Mouse (Mus musculus): ENCODE results near the gene Rpl27a. TPM values are rescaled to one million over a fixed set of nuclear protein-coding genes. Genes with fewer than 3 reads are reported as not detected.

Gene Rpl27a
- polyA plus RNA-seq, 2 experiments: 93.6 to 486 TPM

DNA sequence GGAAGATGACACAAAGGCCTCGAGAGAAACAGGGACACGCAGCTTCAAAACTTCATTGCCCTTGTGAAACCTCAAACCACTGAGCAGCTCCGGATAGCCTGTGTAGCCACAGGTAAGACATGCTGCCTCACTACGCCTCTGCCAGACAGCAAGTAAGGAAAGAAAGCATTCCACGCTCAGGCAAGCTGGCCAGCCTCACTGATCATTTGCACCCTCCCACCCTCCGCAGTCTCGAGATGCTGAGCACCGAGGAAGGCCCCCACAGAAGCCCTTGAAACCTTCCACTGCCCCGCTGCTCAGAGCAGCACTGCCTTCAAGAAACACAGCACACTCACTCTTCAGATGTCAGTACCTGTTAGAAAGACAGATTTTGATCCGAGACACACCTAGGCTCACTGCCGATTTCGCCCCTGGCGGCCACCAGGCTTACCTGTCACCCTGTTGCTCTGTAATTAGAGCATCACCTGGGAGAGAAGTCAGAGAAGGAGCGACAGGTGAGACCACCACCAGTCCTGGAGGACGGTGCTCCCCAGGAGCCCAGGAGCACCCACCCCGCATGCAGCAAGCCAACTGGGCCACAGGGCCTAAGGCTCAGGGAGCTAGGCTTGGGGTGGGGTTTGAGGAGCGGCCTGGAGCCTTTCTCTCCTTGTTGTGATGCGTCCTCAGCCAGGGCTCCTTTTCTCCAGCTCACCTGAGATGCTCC is 26.2 kb upstream of the Rpl27a start:
- H3K4me3 ChIP-seq (ENCODE audit: insufficient read depth in 1 of 2, low read depth in 2 of 2, low read length in 2 of 2): no peak overlapping the region
- no peaks in the 10 kb centered on the region for H3K27me3 ChIP-seq (ENCODE audit: control insufficient read depth, insufficient read depth, low read length)
- no peaks in the 10 kb centered on the region for H3K9me3 ChIP-seq (ENCODE audit: control insufficient read depth, low read length)
- H3K36me3 ChIP-seq (replicated peaks; ENCODE audit: control insufficient read depth, insufficient read depth, low read depth): no peaks in the 10 kb centered on the region
- H3K27ac ChIP-seq: no peak overlapping the region
- no peak overlapping the region for H3K9ac ChIP-seq (replicated peaks)
- DNase-seq (ENCODE audit: low read depth in 3 of 3, low spot score in 3 of 3): no peak
- TF ChIP-seq CTCF (IDR thresholded peaks at IDR 0.05; ENCODE audit: low read depth) (no peak), EP300 (IDR thresholded peaks at IDR 0.05; ENCODE audit: low read depth) (no peak)
- H3K4me2 ChIP-seq (ENCODE audit: low read depth): no peak overlapping the region
- no peaks in the 10 kb centered on the region for H3K4me1 ChIP-seq (replicated peaks; ENCODE audit: control insufficient read depth in 2 of 2, insufficient read depth in 2 of 2, low read length in 1 of 2)
- ATAC-seq (ENCODE audit: insufficient read depth): no peak
- WGBS (ENCODE audit: insufficient replicate concordance): 48% methylated on average over 18 of the region's 18 CpGs

DNA sequence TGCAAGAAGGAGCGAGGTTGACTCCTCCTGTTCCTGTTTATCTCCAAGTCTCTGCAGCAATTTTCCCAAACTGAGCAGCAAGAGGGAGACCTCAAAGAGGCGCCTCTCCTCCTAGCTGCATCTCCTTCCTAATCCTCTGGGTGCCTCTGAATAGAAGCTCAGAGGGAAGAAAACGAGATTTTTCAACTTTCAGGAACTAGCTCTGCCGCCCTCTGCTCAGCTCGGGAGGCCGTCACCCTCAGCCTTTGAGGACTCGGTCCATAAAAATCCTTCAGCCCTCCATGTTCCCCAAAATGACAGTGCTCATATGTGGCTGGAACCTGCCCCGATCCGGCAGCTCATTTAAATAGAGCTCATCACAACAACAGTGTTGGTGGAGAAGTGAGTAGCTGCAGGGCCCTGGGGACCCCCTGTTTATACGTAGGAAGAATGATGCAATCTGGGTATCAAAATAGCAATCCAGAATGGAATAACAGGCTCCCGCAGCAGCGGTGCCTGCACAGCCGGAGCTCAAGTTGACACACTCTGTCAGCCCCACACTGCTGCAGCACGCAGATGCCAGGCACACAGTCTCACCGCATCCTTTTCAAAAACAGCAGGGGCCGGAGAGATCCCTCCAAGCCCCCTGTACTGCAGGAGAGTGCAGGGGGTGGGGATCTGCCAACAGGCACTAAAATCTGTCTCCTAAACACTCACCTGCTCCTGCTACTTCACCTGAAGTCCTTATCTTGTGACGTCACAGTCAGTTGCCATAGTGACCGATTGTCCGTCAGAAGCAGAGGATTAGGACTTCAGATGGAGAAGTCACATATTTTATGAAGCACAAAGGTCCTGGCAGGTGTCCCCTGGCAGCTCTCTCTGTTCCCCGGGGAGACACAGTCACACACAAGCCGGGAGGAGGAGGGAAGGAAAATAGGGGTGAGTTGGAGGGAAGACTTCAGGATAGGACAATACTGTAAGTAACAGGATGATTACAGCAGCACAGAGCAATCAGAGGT is 25.3 kb upstream of the Rpl27a start:
- no peaks in the 10 kb centered on the region for H3K4me1 ChIP-seq (replicated peaks; ENCODE audit: control insufficient read depth in 2 of 2, insufficient read depth in 2 of 2, low read length in 1 of 2)
- no peaks in the 10 kb centered on the region for H3K9me3 ChIP-seq (ENCODE audit: control insufficient read depth, low read length)
- 27% methylated on average over 21 of the region's 21 CpGs for WGBS (ENCODE audit: insufficient replicate concordance)
- DNase-seq (ENCODE audit: low read depth in 3 of 3, low spot score in 3 of 3): no peak
- no peak overlapping the region for H3K9ac ChIP-seq (replicated peaks)
- H3K4me2 ChIP-seq (ENCODE audit: low read depth): no peak overlapping the region
- TF ChIP-seq EP300 (IDR thresholded peaks at IDR 0.05; ENCODE audit: low read depth) (no peak), CTCF (IDR thresholded peaks at IDR 0.05; ENCODE audit: low read depth) (no peak)
- no peak for ATAC-seq (ENCODE audit: insufficient read depth)
- H3K4me3 ChIP-seq (ENCODE audit: insufficient read depth in 1 of 2, low read depth in 2 of 2, low read length in 2 of 2): no peak overlapping the region
- no peaks in the 10 kb centered on the region for H3K27me3 ChIP-seq (ENCODE audit: control insufficient read depth, insufficient read depth, low read length)
- no peak overlapping the region for H3K27ac ChIP-seq
- H3K36me3 ChIP-seq (replicated peaks; ENCODE audit: control insufficient read depth, insufficient read depth, low read depth): no peaks in the 10 kb centered on the region

DNA sequence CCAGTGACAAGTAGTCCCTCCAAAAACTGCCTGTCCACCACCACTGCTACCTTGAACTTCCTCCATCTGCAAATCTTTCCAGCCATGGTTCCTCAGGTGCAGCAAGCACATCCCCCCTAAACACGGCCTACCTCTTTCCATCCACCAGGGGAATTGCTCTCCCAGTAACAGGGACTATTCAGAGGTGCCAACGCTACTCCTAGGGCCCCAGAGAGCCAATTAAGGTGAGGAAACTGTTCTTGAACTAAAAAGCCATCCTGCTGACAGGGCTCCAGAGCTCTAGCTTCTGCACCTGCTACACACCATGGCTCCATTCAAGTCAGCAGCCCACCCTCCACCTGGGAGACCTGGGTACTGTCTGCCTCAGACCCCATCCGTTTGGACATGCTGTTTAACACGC is 21.4 kb upstream of the Rpl27a start:
- Histone ChIP-seq H3K4me2 (ENCODE audit: low read depth) (no peak overlapping the region), H3K27me3 (ENCODE audit: control insufficient read depth, insufficient read depth, low read length) (no peaks in the 10 kb centered on the region), H3K9me3 (ENCODE audit: control insufficient read depth, low read length) (no peaks in the 10 kb centered on the region), H3K4me1 (replicated peaks; ENCODE audit: control insufficient read depth in 2 of 2, insufficient read depth in 2 of 2, low read length in 1 of 2) (no peaks in the 10 kb centered on the region), H3K9ac (replicated peaks) (no peak overlapping the region), H3K27ac (no peak overlapping the region), H3K36me3 (replicated peaks; ENCODE audit: control insufficient read depth, insufficient read depth, low read depth) (no peaks in the 10 kb centered on the region), H3K4me3 (ENCODE audit: insufficient read depth in 1 of 2, low read depth in 2 of 2, low read length in 2 of 2) (no peak overlapping the region)
- no peak for TF ChIP-seq CTCF (IDR thresholded peaks at IDR 0.05; ENCODE audit: low read depth)
- TF ChIP-seq EP300 (IDR thresholded peaks at IDR 0.05; ENCODE audit: low read depth): no peak
- 52% methylated on average over 4 of the region's 4 CpGs for WGBS (ENCODE audit: insufficient replicate concordance)
- ATAC-seq (ENCODE audit: insufficient read depth) (no peak), DNase-seq (ENCODE audit: low read depth in 3 of 3, low spot score in 3 of 3) (no peak)

DNA sequence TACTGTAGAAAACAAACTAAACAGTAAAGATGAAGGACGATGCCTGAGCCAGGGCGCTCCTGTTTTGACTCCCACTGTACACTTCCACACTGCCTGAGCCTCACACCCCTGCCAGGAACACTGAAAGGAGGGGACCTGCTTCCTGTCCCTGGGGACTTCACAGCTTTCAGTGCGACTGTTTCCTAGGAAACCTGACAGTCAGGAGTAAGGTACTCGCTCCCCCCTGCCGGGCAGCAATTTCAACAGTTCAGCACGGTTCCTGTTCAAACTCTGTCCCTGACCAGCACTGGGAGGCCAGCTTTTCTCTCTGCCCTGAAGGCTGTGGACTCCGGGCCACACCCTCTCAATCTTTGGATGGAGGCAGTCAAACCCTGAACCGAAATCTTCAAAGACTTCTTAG is 11.8 kb upstream of the Rpl27a start:
- no peaks in the 10 kb centered on the region for H3K36me3 ChIP-seq (replicated peaks; ENCODE audit: control insufficient read depth, insufficient read depth, low read depth)
- H3K27me3 ChIP-seq (ENCODE audit: control insufficient read depth, insufficient read depth, low read length): no peaks in the 10 kb centered on the region
- no peak for TF ChIP-seq EP300 (IDR thresholded peaks at IDR 0.05; ENCODE audit: low read depth)
- no peak for TF ChIP-seq CTCF (IDR thresholded peaks at IDR 0.05; ENCODE audit: low read depth)
- no peak overlapping the region for H3K9ac ChIP-seq (replicated peaks)
- 23% methylated on average over 8 of the region's 8 CpGs for WGBS (ENCODE audit: insufficient replicate concordance)
- no peak overlapping the region for H3K4me3 ChIP-seq (ENCODE audit: insufficient read depth in 1 of 2, low read depth in 2 of 2, low read length in 2 of 2)
- peaks cover 13 to 15% of the 10 kb centered on the region in 2 experiments for H3K4me1 ChIP-seq (replicated peaks; ENCODE audit: control insufficient read depth in 2 of 2, insufficient read depth in 2 of 2, low read length in 1 of 2)
- no peaks in the 10 kb centered on the region for H3K9me3 ChIP-seq (ENCODE audit: control insufficient read depth, low read length)
- no peak overlapping the region for H3K4me2 ChIP-seq (ENCODE audit: low read depth)
- ATAC-seq (ENCODE audit: insufficient read depth) (no peak), DNase-seq (ENCODE audit: low read depth in 3 of 3, low spot score in 3 of 3) (no peak)
- H3K27ac ChIP-seq: no peak overlapping the region

DNA sequence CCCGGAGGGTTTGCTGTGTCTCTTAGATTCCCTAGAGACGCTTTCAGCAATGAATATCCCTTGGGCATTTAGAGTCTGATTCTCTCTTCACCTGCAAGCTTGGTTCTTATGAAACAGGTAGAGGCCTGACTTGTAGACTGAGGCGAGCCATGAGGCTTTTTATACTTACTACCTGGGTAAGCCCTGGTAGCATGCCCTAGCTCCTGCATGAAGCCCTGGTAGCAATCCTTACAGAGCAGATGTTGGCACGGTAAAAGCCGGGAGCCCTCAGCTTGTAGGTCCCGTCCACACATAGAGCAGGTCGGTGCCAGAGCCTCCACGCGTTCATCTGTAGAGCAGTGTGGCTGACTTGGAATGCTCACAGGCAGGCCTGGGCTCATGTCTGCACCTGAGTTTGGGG is 11.4 kb upstream of the Rpl27a start:
- TF ChIP-seq CTCF (IDR thresholded peaks at IDR 0.05; ENCODE audit: low read depth): no peak
- DNase-seq (ENCODE audit: low read depth in 3 of 3, low spot score in 3 of 3) (no peak), ATAC-seq (ENCODE audit: insufficient read depth) (no peak)
- no peaks in the 10 kb centered on the region for H3K9me3 ChIP-seq (ENCODE audit: control insufficient read depth, low read length)
- no peak overlapping the region for H3K27ac ChIP-seq
- no peaks in the 10 kb centered on the region for H3K36me3 ChIP-seq (replicated peaks; ENCODE audit: control insufficient read depth, insufficient read depth, low read depth)
- no peaks in the 10 kb centered on the region for H3K27me3 ChIP-seq (ENCODE audit: control insufficient read depth, insufficient read depth, low read length)
- 65% methylated on average over 9 of the region's 9 CpGs for WGBS (ENCODE audit: insufficient replicate concordance)
- peaks cover 13 to 15% of the 10 kb centered on the region in 2 experiments for H3K4me1 ChIP-seq (replicated peaks; ENCODE audit: control insufficient read depth in 2 of 2, insufficient read depth in 2 of 2, low read length in 1 of 2)
- H3K9ac ChIP-seq (replicated peaks): no peak overlapping the region
- H3K4me2 ChIP-seq (ENCODE audit: low read depth): no peak overlapping the region
- H3K4me3 ChIP-seq (ENCODE audit: insufficient read depth in 1 of 2, low read depth in 2 of 2, low read length in 2 of 2): no peak overlapping the region

Data from liver, embryonic 14.5 days (tissue).